Mouse (Mus musculus) ES-Bruce4 (cell line): ENCODE results near the gene Ganab.

Experiments used
- CTCF ChIP-seq: IDR thresholded peaks from one replicate; pipeline ENCODE4 v1.8.1; 2011; ENCODE audit warnings: low read depth, low read length
- EP300 ChIP-seq: IDR thresholded peaks from 2 replicates; pipeline ENCODE4 v1.6.1; 2011; ENCODE audit warnings: low read depth, low read length; ENCODE audit not compliant: insufficient read depth
- POLR2A ChIP-seq: IDR thresholded peaks from one replicate; pipeline ENCODE4 v1.8.1; 2011; ENCODE audit warnings: low read length; ENCODE audit not compliant: insufficient read depth

DNA sequence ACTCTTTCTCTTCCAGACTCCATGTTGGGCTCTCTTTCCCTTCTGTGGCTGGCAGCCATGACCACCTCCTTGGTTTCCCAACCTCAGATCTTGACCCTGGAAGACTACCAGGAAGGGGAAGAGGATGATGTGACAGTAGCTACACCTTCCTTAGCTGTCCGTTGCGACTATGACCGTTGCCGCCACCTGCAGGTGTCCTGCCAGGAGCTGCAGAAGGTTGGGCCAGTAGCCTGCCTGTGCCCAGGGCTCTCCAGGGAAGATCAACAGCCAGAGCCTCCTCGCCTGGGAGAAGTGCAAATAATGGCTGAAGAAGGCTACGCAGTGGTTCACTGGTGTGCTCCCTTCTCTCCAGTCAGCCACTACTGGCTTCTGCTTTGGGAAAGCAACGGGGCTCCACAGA lies 46.2 kb upstream of the Ganab start:
- TF ChIP-seq CTCF (peak; percentile 47), POLR2A (no peak), EP300 (no peak)
